8 mouse cellular contexts compared by ENCODE assay signal in the genomic region with DNA sequence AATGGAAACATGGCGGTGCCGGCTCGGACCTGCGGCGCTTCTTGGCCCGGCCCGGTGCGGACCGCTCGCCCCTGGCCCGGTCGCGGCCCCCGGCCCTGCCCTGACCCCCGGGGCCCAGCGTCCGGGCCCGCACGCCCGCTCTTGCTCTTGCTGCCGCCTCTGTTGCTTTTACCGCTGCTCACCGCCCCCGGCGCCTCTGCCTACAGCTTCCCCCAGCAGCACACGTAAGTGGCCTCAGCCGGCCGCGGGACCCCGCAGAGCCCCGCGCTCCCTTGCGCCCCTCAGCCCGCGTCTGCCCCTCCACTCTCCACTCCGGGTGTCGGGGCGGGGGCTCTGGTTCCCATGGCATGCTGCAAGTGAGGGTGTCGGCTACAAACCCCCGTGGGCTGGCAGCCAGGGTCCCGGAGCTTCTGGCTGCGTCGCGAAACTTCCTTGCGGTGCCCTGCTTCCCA. TPM values are rescaled to one million over a fixed set of nuclear protein-coding genes. Genes with fewer than 3 reads are reported as not detected.
A peak's percentile ranks its signal among the peaks of the same experiment; 100 is the strongest.
DNase-seq lines count a peak whose midpoint lies in the region; ATAC-seq lines count a peak whose summit lies in the region.

No protein-coding gene starts in this region.

- H3K27me3 ChIP-seq in megakaryocyte, embryonic 14.5 days (replicated peaks): peaks cover 90% of the 10 kb centered on the region
- peaks cover 49% of the 10 kb centered on the region for H3K27me3 ChIP-seq in embryonic facial prominence, embryonic 11.5 days (ENCODE audit: control insufficient read depth, insufficient read depth, low read length)
- H3K27me3 ChIP-seq in hindbrain, embryonic 11.5 days (ENCODE audit: control insufficient read depth, insufficient read depth, low read length): peaks cover 37% of the 10 kb centered on the region
- H3K27me3 ChIP-seq in midbrain, embryonic 14.5 days (ENCODE audit: control insufficient read depth, insufficient read depth, low read length): no peaks in the 10 kb centered on the region; the same call in 1 of the 2 replicates

- H3K4me2 ChIP-seq in embryonic facial prominence, embryonic 11.5 days (ENCODE audit: low read depth, low read length): peak overlapping the region; percentile 99
- peak overlapping the region; percentile 98 for H3K4me2 ChIP-seq in hindbrain, embryonic 11.5 days (replicated peaks; ENCODE audit: low read depth, low read length)
- H3K4me2 ChIP-seq in midbrain, embryonic 14.5 days (ENCODE audit: low read length): peak overlapping the region; percentile 62

- no peak for ATAC-seq in megakaryocyte, adult 5-6 weeks (ENCODE audit: poor library complexity, severe bottlenecking)
- ATAC-seq in embryonic facial prominence, embryonic 11.5 days (replicated peaks; ENCODE audit: insufficient number of reproducible peaks, low FRiP score, low TSS enrichment, low read depth): peak; percentile 32; the same call in 1 of the 2 replicates
- ATAC-seq in hindbrain, embryonic 11.5 days (ENCODE audit: low FRiP score): peak; percentile 61
- ATAC-seq in midbrain, embryonic 14.5 days (ENCODE audit: low FRiP score, low TSS enrichment): peak; percentile 51

- no peaks in the 10 kb centered on the region for H3K36me3 ChIP-seq in megakaryocyte, embryonic 14.5 days (replicated peaks; ENCODE audit: low read length)
- no peaks in the 10 kb centered on the region for H3K36me3 ChIP-seq in embryonic facial prominence, embryonic 11.5 days (replicated peaks; ENCODE audit: control insufficient read depth, insufficient read depth, low read depth, low read length)
- H3K36me3 ChIP-seq in hindbrain, embryonic 11.5 days (ENCODE audit: control insufficient read depth, insufficient read depth, low read length): no peaks in the 10 kb centered on the region
- H3K36me3 ChIP-seq in midbrain, embryonic 14.5 days (ENCODE audit: control insufficient read depth, insufficient read depth, low read length): no peaks in the 10 kb centered on the region

- peak; percentile 36 for DNase-seq in embryonic facial prominence, embryonic 11.5 days (ENCODE audit: low spot score)
- peak; percentile 63 for DNase-seq in hindbrain, embryonic 11.5 days (ENCODE audit: low spot score)
- DNase-seq in midbrain, embryonic 14.5 days: peak; percentile 70
- no peak for DNase-seq in frontal cortex, postnatal 25 days (ENCODE audit: low spot score in 2 of 2)
- no peak for DNase-seq in layer of hippocampus, postnatal 14 days (ENCODE audit: low spot score in 2 of 2)
- DNase-seq in c-Kit-positive CD71-positive TER-119-positive erythroid progenitor cells, embryonic 14.5 days (ENCODE audit: low spot score): no peak

- no peaks in the 10 kb centered on the region for H3K9me3 ChIP-seq in megakaryocyte, embryonic 14.5 days
- H3K9me3 ChIP-seq in embryonic facial prominence, embryonic 11.5 days (replicated peaks; ENCODE audit: control insufficient read depth, low read length): no peaks in the 10 kb centered on the region
- H3K9me3 ChIP-seq in hindbrain, embryonic 11.5 days (ENCODE audit: control insufficient read depth, low read length): no peaks in the 10 kb centered on the region
- no peaks in the 10 kb centered on the region for H3K9me3 ChIP-seq in midbrain, embryonic 14.5 days (ENCODE audit: control insufficient read depth, low read length)

- no peak overlapping the region for H3K27ac ChIP-seq in embryonic facial prominence, embryonic 11.5 days (replicated peaks; ENCODE audit: low read depth, low read length)
- peak overlapping the region; percentile 78 for H3K27ac ChIP-seq in hindbrain, embryonic 11.5 days (ENCODE audit: low read depth, low read length)
- H3K27ac ChIP-seq in midbrain, embryonic 14.5 days (replicated peaks; ENCODE audit: low read depth, low read length): peak overlapping the region; percentile 80

- under 1% methylated on average over 30 of the region's 45 CpGs for WGBS in embryonic facial prominence, embryonic 11.5 days
- under 1% methylated on average over 45 of the region's 45 CpGs for WGBS in hindbrain, embryonic 11.5 days
- WGBS in midbrain, embryonic 14.5 days: under 1% methylated on average over 45 of the region's 45 CpGs

- peak overlapping the region; percentile 71 for H3K9ac ChIP-seq in embryonic facial prominence, embryonic 11.5 days (replicated peaks; ENCODE audit: low read length)
- H3K9ac ChIP-seq in hindbrain, embryonic 11.5 days (ENCODE audit: low read depth, low read length): peak overlapping the region; percentile 83
- peak overlapping the region; percentile 89 for H3K9ac ChIP-seq in midbrain, embryonic 14.5 days (replicated peaks; ENCODE audit: low read length)

- peak overlapping the region; percentile 18 for H3K4me3 ChIP-seq in megakaryocyte, embryonic 14.5 days (replicated peaks)
- peak overlapping the region; percentile 79 for H3K4me3 ChIP-seq in embryonic facial prominence, embryonic 11.5 days (ENCODE audit: low read depth, low read length)
- peak overlapping the region; percentile 86 for H3K4me3 ChIP-seq in hindbrain, embryonic 11.5 days (ENCODE audit: low read depth, low read length)
- H3K4me3 ChIP-seq in midbrain, embryonic 14.5 days (replicated peaks; ENCODE audit: low read depth, low read length): peak overlapping the region; percentile 84

- H3K4me1 ChIP-seq in megakaryocyte, embryonic 14.5 days: peaks cover 8% of the 10 kb centered on the region; the same call in 1 of the 2 replicates
- peaks cover 7% of the 10 kb centered on the region for H3K4me1 ChIP-seq in embryonic facial prominence, embryonic 11.5 days (ENCODE audit: control insufficient read depth, insufficient read depth, low read length)
- peaks cover 4% of the 10 kb centered on the region; the same call in 1 of the 2 replicates for H3K4me1 ChIP-seq in hindbrain, embryonic 11.5 days (replicated peaks; ENCODE audit: control insufficient read depth, insufficient read depth, low read length)
- peaks cover 32% of the 10 kb centered on the region for H3K4me1 ChIP-seq in midbrain, embryonic 14.5 days (ENCODE audit: control insufficient read depth, insufficient read depth, low read length)

RNA-seq across cellular contexts. Expression of gene Cacna2d2, which starts 0.7 kb away (rescaled TPM):
- not detected in 2 replicates for polyA plus RNA-seq in megakaryocyte, embryonic 14.5 days (2012; ENCODE audit: insufficient read depth, low replicate concordance)
- 0.04 and 0.11 TPM in 2 replicates for total RNA-seq in megakaryocyte, adult 5-6 weeks (2015)
- 0.07 and 0.12 TPM in 2 replicates for total RNA-seq in megakaryocyte, adult 5-6 weeks (2017)
- polyA plus RNA-seq in embryonic facial prominence, embryonic 11.5 days (2014; fragmentation: Nextera tagmentation; extraction: Ambion mirVana): 0.59 and 0.63 TPM in 2 replicates
- polyA plus RNA-seq in hindbrain, embryonic 11.5 days (2014; fragmentation: Nextera tagmentation; extraction: Ambion mirVana): 2.0 and 4.2 TPM in 2 replicates
- 7.9 and 10.6 TPM in 2 replicates for polyA plus RNA-seq in midbrain, embryonic 14.5 days (2014; fragmentation: Nextera tagmentation; extraction: Ambion mirVana)
- total RNA-seq in layer of hippocampus, postnatal 14 days (2021): 10 to 100 TPM; 19.5 to 24.2 TPM

RNA-seq across cellular contexts. Expression of gene 6430571L13Rik, which starts 59.7 kb away (rescaled TPM):
- not detected in 2 replicates for polyA plus RNA-seq in megakaryocyte, embryonic 14.5 days (2012; ENCODE audit: insufficient read depth, low replicate concordance)
- total RNA-seq in megakaryocyte, adult 5-6 weeks (2015): not detected in 2 replicates
- not detected in 2 replicates for total RNA-seq in megakaryocyte, adult 5-6 weeks (2017)
- 0.70 and 0.72 TPM in 2 replicates for polyA plus RNA-seq in embryonic facial prominence, embryonic 11.5 days (2014; fragmentation: Nextera tagmentation; extraction: Ambion mirVana)
- polyA plus RNA-seq in hindbrain, embryonic 11.5 days (2014; fragmentation: Nextera tagmentation; extraction: Ambion mirVana): 1.6 and 1.9 TPM in 2 replicates
- 4.1 and 6.3 TPM in 2 replicates for polyA plus RNA-seq in midbrain, embryonic 14.5 days (2014; fragmentation: Nextera tagmentation; extraction: Ambion mirVana)
- 1 to 10 TPM; 2.6 to 2.9 TPM for total RNA-seq in layer of hippocampus, postnatal 14 days (2021)

Comparison
In these comparisons a context has a peak if more than half of its experiments do, and no peak if none do; other contexts are left out.
1. H3K4me3 ChIP-seq: peak in every context shown above with its lines; median percentile 86 in hindbrain, embryonic 11.5 days; 84 in midbrain, embryonic 14.5 days; 79 in embryonic facial prominence, embryonic 11.5 days; 18 in megakaryocyte, embryonic 14.5 days.
2. DNase-seq: peak in embryonic facial prominence, embryonic 11.5 days (single experiment), hindbrain, embryonic 11.5 days (single experiment) and midbrain, embryonic 14.5 days (single experiment); none in frontal cortex, postnatal 25 days (0 of 2), layer of hippocampus, postnatal 14 days (0 of 2) and c-Kit-positive CD71-positive TER-119-positive erythroid progenitor cells, embryonic 14.5 days (single experiment).
3. Peak in every context shown above with its lines, with median percentiles within 50 percentile points of each other: H3K4me2 ChIP-seq and H3K9ac ChIP-seq.